Mouse (Mus musculus): ENCODE results near the gene Dtnb.

The Dtnb gene

DNA sequence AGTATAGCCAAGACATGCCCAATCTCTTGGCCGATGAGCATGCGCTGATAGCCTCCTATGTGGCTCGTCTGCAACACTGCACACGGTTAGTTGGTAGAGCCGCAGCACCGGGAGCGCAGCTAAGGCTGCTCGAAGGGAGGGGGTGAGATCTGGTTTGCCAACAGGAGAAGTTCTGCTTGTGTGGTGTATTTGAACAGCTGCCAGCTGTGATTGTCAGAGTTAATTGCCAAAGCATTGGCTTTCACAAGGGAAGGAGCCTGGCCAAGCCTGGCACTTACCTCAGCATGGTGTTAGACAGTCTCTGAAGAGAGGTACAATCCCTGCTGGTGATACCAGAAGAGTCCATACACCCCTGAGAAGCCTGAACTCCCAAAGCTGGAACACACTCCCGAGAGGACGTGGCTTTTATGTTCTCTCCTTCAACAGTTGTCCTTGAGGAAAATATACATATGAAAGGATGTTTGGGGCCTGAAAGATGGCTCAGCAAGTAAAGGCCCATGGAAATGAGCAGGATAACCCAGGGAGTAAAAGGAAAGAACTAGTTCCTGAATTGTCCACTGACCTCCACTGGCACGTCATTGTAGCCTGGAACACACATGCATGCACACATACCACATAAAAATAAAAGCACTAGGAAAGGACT lies 160.6 kb downstream of the Dtnb start:
- DNase-seq (ENCODE audit: low spot score in 2 of 2): no peak

DNA sequence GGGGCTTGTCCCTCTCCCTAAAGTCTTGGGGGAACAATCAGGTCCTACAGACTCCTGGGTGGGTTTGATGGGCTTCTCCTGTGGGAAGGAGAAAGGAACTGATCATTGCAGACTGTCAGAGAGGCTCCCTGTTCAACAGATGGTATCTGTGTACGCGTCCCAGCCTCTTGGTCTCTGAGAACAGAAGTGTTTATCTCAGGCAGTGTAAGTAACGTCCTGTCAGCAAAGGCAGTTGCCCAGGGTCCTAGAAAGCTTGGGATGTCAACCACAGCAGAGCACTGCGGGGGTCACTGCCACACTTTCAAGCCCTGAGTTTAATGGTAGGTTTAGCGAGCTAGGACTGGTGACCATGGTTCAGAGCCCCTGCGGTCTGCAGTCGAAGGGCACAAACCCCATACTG lies 161.1 kb downstream of the Dtnb start:
- no peak for DNase-seq (ENCODE audit: low spot score in 2 of 2)

DNA sequence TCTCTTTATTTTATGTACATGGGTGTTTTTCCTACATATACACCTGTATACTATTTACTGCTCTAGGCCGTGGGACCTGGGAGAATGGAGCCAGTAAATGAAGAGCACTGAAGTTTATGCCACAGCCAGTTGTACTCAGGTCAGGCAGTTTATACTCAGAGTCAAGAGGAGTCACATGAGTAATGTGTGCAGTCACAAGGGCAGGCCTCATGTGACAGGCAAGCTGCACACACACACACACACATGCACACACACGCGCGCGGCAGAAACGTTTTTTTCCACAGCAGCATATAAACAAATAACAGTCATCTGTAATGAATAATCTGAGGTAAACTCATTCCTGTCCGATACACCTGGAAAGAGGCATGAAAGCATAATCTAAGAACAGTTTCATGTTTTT lies 164.8 kb downstream of the Dtnb start:
- DNase-seq (ENCODE audit: low spot score in 2 of 2): no peak

- DNase-seq (ENCODE audit: low spot score in 2 of 2): no peak
These were observed 166.8 kb downstream of the Dtnb start for GRCm38 (mm10) chr12:3738741-3739529.

DNA sequence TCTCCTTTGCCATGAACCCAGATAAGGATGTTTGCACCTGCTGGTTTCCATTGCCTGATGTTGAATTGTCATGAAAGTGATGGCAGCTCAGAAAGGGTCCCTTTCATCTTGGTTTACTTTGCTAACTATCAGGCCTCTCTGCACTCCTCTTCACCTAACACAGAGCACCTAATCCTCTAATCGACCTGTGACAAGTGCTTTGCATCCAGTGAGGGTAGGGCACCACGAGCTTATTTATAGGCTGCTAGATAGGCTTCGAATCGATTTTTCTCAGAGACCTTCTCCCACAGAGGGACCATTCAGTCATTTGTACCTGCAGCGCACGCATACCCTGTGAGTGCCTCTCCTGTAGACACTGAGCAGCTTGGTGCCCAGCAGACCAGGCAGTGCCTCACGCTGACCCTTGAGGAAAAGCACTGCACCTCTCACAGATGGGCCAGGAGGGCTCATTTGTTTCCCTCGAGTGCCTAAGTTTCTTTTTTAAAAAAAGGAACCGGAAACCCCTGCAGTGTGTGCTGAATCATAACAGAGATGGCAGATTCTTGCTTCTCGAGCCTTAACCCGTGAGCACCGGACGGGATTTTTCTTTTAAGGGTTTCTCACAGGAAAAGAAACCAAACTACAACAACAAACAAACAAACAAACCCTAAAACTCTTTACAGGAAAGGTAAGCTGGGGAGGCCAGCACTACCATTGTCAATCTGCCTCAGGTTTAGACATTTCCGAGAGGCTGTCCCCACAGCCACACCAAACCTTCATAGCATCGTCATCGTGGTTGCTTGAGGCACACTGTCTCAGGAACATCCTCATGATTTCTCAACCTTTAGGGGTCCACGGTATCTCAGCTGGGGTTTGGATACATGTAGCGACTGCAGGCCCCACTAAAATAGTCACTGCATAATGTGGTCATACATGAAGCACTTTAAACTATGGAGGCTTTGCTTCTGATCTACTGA lies 167.8 kb downstream of the Dtnb start:
- peak; percentile 22 to 39 for DNase-seq (ENCODE audit: low spot score in 2 of 2)

DNA sequence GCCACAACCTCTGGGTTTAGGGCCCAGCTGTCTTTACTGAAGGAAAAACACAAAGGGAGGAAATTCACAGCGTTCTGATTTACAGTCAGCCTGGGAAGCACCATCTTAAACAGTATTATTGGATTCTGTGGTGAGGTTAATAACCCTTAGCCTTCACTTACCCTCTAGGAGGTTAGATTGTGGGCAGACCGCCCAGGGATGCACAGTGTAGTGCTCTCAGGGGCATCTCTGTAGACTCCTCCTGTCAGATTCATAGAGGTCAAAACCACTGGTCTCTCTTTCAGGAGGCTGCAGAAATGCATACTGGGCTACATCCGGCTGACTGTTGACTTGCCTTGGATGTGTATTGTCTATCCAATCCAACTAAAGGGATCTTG lies 168.5 kb downstream of the Dtnb start:
- DNase-seq (ENCODE audit: low spot score in 2 of 2): no peak

DNA sequence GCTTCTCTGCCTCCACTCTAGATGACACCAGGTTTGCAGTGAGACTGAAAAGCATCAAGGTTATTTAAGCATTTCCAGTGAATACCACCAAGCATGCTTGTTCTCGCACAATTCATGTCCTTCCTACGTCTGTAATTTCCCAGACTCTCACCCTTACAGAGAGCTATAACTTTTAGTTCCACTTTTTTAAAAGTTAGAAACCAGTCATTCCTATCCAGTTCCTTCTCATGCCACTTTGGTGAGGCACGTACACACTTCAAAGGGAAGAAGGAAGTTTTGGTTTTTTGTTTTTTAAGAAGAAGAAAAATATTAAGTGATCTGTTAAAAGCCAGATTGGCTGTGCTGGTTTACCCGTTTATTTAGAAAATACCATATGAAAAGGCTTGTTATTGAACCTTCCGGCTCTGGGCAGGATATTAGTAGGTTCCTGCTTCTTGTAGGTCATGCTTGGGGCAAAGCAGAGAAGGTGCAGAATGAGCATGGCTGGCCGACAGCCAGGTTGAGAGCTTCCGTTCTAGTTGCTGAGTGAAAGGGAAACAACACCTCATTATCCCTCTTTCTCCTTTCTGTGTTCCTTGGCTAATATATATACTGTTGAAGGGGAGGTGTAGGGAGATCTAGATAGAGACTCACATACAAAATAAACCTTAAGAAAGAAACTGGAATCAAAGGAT lies 173.4 kb downstream of the Dtnb start:
- peak; percentile 15 to 17 for DNase-seq (ENCODE audit: low spot score in 2 of 2)

DNA sequence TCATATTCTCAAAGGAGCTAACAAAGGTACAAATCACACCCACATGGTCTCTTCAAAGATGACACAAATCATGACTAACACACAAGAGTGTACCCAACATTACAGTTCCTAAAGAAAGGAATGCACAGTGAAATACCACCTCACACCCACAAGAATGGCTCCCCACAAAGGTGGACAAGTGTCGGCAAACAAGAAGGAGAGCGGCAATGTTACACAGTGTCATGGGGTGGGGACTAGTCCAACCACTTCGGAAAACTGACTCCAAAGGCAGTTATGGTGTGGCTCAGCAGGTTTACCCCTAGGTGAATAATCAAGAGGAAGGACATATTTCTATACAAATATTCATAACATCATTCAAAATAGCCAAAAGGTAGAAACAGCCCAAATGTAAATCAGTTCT lies 174.2 kb downstream of the Dtnb start:
- DNase-seq (ENCODE audit: low spot score in 2 of 2): no peak

- DNase-seq (ENCODE audit: low spot score in 2 of 2): no peak
These were observed 175.4 kb downstream of the Dtnb start for GRCm38 (mm10) chr12:3747583-3747982.

DNA sequence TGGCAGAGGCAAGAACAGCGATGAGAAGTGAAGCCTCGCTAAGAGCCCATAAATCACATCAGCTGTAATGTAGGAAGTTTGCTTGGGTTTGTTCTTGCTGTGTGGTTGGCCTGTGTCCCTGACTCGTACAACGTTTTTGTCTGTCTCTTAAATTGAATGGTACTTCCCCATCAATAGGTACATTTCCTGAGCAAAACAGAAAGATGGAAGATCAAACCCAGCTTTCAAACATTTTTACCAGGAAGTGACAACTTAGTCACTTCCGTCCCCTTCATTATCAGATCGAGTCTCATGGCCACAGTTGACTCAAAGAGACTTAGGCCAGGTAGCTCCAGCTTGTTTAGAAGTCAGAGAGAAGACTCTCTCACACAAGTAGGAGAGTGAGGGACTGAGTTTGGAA lies 183.3 kb downstream of the Dtnb start:
- DNase-seq (ENCODE audit: low spot score in 2 of 2): no peak

GRCm38 (mm10) chr12:3756216-3756615 lies 184.0 kb downstream of the Dtnb start:
- no peak for DNase-seq (ENCODE audit: low spot score in 2 of 2)

GRCm38 (mm10) chr12:3758127-3758526 lies 185.9 kb downstream of the Dtnb start:
- DNase-seq (ENCODE audit: low spot score in 2 of 2): no peak

- peak in 1 of 2 experiments; percentile 58 for DNase-seq (ENCODE audit: low spot score in 2 of 2)
These were observed 187.2 kb downstream of the Dtnb start for GRCm38 (mm10) chr12:3759419-3759818.

- no peak for DNase-seq (ENCODE audit: low spot score in 2 of 2)
These were observed 188.9 kb downstream of the Dtnb start for GRCm38 (mm10) chr12:3760876-3761590.

GRCm38 (mm10) chr12:3761591-3762295 lies 189.6 kb downstream of the Dtnb start:
- no peak for DNase-seq (ENCODE audit: low spot score in 2 of 2)

DNA sequence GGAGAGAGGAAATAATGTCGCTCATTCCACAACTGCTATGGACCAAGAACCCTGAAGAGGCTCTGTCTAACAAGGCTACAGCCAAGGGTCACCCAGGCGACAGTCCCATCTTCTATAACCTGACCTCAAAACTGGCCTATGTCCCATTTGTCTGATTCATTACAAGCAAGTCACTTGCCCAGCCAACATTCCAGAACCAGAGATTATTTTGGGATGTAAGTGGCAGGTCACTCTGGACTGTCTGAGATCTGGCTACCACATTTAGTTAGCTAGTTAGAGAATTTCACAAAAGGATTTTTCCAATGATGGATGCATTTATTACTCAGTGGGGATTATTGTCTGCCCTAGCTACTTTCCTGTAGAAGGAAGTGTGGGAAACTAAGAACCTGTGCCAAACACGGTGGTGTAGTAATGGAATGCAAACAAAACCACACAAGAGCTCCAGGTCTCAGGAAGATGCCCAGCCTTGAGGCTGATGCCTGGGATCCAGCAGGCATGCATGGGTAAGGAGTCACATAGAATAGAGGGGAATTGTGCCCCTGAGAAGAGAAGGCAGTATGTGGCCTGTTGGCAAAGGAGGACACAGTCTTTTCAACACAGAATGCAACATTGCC lies 192.1 kb downstream of the Dtnb start:
- DNase-seq (ENCODE audit: low spot score in 2 of 2): no peak

- DNase-seq (ENCODE audit: low spot score in 2 of 2): no peak
These were observed 195.2 kb downstream of the Dtnb start for GRCm38 (mm10) chr12:3767360-3767759.

- no peak for DNase-seq (ENCODE audit: low spot score in 2 of 2)
These were observed 196.2 kb downstream of the Dtnb start for GRCm38 (mm10) chr12:3768391-3768790.

DNA sequence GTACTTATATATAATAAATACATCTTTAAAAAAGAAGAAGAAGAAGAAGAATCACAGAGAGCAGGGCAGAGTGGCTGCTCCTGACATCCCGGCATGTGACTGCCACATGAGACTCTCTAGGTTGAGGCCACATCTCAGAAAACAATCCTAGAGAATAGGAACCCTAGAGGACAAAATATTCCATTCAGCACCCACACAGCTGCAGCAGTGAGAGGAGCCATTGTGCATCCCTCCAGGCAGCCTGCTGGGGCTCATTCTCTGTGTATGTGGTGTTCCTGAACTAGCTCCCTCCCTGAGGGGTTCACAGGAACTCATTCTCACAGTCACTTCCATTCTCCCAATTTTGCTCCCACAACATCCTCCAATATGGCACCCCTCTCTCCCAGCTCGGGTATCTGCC lies 198.4 kb downstream of the Dtnb start:
- DNase-seq (ENCODE audit: low spot score in 2 of 2): no peak

DNA sequence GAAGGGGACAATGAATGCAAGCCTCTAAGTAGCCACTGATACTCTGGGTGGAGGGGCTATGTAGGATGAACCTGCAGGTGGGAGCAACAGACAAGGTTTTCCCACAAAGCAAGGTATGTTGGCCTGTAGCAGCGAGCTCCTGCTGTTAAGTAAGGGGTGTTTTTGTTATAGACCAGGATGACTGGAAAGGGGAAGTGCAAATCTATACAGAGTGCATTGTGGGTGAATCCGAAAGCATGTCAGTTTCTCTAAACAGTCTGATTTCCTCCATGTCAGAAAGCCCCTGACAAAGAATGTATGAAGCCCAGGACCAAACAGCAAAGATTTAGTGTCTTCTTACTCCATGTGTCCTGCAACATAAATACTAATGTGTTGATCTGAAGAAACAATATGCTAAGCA lies 198.9 kb downstream of the Dtnb start:
- no peak for DNase-seq (ENCODE audit: low spot score in 2 of 2)

All from natural killer cell, adult 2 months (primary cell).